Mouse (Mus musculus): ENCODE results near the gene St6galnac3.
"Not testable (repeated sequence)": the region's sequence is repeated elsewhere in the genome, so short reads cannot be mapped to it uniquely, and the experiment has no call there.

The St6galnac3 gene

DNA sequence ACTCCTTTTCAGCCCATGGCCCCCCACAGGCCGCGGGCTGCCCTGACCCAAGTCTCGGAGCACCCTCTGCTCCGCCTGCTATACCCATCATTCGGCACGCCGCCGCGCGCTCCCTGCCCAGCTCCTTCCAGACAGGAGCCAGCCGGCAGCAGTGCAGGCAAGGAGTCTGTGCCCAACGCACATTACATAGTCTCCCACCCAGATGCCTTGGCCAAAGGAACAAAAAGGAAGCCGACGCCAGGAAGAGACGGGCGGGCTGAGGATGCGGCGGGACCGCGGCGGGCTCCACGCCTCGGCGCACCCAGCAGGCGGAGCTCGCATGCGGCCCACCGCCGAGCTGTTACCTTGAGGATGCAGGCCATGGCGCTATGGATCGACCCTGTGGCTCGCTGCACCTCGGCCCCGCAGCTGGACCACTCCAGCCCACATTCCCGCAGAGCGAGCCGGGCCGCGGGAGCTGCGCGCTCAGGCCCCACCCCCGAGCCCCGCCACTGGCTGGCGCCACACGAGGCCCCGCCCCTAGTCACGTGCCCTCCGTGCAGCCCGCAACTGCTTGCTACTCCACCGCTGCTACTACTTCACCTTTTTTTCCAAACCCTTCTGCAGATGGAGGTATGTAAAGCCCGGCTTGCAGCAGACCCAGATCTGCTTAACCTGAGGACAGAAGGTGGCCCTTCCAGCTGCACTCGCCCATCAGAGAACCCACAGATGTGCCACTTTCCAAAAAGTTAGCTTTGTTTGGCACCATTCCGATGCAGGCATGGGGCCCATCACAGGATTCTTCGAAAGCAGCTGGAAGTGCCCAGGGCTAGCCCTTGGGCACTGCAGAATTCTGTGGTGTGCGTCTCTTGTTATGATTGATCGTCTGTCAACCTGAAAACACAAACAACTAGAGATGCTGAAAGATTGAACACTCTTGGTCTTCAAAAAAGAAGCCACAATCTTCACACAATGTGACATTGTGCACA is at the start of gene St6galnac3:
Gene St6galnac3 (minus strand): TSS at position 474 of the 968 bp plus-strand sequence.
- DNase-seq (ENCODE audit: low spot score in 2 of 2), result peak; percentile 90

GRCm38 (mm10) chr3:153774568-153774967 is 49.6 kb upstream of the St6galnac3 start:
- DNase-seq (ENCODE audit: low spot score in 2 of 2), result no peak

DNA sequence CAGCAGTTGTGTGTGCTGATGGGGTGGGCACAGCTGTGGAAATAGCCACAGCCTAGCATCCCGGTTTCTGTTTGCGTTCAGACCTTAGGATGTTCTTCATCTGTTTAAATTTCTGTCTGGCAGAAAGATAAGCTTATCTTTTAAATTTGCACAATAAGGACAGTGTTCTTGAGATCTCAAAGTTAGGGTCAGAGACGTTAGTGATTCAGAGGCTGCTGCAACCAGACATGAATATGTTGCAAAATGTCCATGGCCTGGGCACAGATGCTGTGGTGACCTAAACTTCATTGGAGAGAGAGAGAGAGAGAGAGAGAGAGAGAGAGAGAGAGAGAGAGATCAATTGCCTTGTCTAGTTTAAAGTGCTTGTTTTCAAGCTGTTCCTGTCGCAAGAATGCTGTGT is 46.5 kb upstream of the St6galnac3 start:
- DNase-seq (ENCODE audit: low spot score in 2 of 2), result no peak

DNA sequence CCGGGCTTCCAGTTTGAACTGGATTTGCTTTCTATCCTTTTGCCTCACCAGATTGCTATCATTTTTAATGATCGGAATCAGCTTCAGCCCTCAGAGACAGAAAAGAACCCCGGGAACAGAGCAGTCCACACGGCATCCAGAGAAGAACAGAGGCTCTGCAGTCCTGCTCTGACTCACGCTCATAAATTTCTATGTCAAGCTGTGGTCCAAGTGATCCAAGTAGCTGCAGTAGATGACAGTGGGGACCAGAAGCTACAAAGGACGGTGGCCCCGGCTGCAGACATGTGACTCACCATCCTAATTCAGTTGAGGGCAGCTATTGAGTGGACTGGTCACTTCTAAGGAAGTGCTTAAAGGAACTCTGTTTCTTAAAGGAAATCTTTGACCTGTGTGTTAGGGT is 45.6 kb upstream of the St6galnac3 start:
- no peak for DNase-seq (ENCODE audit: low spot score in 2 of 2)

- DNase-seq (ENCODE audit: low spot score in 2 of 2), result no peak
Measured at GRCm38 (mm10) chr3:153769220-153769619, 44.2 kb upstream of the St6galnac3 start.

DNA sequence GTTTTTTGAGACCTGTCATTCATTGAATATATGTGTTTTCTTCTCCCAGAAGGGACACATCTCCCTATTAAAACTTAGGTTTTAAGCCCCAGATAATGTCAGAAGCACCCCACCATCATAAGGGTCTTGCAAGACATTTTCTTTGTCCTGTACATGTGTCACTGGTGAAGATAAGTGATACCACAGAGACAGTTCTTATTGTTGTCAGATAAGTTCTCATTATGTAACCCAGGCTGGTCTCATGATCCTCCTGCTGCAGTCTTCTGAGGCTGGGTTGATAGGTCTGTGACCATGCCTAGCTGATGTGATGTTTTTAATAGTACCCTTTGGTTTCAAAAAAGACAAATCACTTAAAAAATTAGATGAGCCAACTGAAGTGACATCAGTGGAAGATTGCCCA is 40.2 kb upstream of the St6galnac3 start:
- no peak for DNase-seq (ENCODE audit: low spot score in 2 of 2)

DNA sequence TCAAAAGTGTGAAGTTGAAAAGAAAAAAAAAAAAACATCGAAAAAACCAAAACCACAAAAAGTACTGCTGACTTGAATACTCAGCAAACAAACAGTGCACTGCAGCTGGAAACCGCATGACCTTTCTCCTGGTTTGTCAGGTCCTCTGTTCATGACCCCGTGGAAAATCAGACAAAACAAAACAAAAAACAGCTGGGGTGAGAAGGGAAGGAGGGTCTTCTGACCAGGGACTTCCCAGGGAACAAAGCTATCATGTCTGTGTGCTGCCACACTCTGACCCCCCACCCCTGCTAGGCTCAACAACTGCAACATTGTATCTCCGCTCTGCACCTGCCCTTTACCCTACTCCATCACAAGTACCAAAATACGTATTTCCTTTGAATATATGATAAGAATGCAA is 39.8 kb upstream of the St6galnac3 start:
- no peak for DNase-seq (ENCODE audit: low spot score in 2 of 2)

GRCm38 (mm10) chr3:153761171-153761570 is 36.2 kb upstream of the St6galnac3 start:
- DNase-seq (ENCODE audit: low spot score in 2 of 2), result no peak

DNA sequence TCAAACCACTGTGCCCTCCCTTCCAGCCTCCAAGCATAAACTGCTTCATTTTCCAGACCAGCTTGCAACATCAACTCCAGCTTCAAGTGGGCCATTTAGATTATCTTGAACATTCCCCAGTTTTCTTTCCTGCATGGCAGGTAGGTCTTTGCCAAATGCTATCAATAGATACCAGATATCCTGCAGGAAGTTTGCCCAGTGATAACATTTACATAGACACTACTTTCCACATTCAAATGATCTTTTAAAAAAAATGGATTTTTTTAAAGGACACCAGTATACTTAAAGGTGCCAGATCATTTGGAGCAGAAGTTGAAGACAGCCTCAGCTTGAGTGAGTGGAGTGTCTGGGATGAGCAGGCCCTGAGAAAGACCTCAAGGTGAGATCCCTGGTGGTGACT is 34.3 kb upstream of the St6galnac3 start:
- DNase-seq (ENCODE audit: low spot score in 2 of 2), result no peak

DNA sequence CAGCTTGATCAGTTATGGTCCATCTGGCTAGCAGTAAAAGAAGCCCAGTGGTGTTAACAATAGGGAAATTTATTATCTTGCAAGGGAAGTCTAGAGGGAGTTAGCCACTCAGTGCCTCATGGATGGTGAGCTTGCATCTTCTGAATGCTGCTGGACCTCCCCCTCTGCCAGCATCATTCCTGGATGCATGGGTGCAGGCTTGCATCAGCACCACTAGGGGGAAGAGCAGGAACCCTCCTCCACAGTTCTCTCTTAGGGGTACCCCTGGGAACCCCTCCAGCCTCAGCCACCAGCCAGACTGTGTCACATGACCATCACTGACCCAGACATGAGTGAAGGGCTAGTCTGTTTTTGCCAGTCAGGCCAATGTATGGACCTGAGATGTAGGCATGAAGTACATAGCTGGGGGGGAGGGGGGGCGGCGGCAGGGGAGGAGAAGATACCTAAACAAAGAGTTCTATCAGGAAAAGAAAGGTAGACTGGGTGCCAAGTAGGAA is 31.6 kb upstream of the St6galnac3 start:
- DNase-seq (ENCODE audit: low spot score in 2 of 2), result no peak

DNA sequence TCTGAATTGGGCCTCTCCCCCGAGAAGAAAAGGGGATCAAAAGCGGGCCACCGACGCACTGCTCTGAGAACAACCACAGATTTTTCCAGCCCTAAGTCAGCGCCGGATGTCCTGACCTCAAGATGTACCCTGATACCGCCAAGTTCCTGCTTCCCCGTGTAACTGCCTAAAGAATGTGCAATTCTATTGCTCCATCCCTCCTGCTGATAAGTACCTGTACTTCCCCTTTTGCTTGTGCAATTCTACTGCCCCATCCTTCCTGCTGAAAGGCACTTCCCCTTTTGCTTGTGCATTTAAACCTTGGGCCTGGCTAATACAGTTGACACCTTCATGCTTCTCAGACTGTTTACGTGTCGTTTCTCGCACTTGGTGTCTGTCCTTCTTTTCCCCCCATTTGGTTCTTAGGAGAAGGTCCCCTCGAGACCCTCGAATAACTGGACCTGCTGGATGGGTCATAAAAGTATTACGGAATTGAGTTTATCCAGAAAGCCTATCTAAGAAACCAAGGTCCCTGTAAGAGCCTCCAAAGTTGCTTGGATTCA is 30.9 kb upstream of the St6galnac3 start:
- not testable (repeated sequence) for DNase-seq (ENCODE audit: low spot score in 2 of 2)

DNA sequence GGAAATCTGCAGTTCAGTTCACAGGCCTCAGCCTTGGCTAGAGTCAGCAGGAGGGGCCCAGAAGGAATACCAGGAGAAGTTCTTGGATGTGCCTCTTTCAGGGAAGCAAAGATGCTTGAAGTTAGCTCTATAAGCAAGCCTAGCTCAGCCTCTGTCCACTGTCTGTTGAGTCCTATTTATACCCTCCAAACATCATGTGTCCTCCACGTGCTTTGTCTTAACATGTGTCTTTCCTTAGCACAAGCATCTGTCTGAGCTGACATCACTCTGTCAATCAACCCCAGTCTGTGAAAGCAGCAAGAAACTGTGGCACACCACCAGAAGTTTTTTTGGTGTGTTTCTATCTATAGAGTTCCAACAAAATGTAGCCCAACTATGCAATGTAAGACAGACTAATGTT is 26.5 kb upstream of the St6galnac3 start:
- DNase-seq (ENCODE audit: low spot score in 2 of 2), result no peak

- DNase-seq (ENCODE audit: low spot score in 2 of 2), result no peak
Measured at GRCm38 (mm10) chr3:153749359-153749758, 24.4 kb upstream of the St6galnac3 start.

GRCm38 (mm10) chr3:153748293-153748692 is 23.3 kb upstream of the St6galnac3 start:
- no peak for DNase-seq (ENCODE audit: low spot score in 2 of 2)

- DNase-seq (ENCODE audit: low spot score in 2 of 2), result no peak
Measured at GRCm38 (mm10) chr3:153745099-153745498, 20.1 kb upstream of the St6galnac3 start.

DNA sequence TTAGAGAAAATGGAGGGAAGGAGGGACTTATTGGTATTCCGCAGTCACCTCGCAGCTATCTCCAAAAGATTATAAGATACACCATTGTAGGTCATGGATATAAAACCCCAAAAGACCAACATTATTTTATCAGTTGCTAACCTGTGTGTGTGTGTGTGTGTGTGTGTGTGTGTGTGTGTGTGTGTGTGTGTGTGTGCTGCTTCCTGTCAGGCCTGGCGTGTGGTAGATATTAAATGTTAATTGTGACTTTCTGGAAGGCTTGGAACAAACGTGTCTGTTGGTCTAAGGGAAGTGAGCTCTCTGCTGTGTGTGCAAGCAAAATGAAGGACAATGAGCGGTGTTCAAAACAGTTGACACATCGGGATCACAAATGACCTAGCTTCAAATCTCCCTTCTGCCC is 19.5 kb upstream of the St6galnac3 start:
- no peak for DNase-seq (ENCODE audit: low spot score in 2 of 2)

DNA sequence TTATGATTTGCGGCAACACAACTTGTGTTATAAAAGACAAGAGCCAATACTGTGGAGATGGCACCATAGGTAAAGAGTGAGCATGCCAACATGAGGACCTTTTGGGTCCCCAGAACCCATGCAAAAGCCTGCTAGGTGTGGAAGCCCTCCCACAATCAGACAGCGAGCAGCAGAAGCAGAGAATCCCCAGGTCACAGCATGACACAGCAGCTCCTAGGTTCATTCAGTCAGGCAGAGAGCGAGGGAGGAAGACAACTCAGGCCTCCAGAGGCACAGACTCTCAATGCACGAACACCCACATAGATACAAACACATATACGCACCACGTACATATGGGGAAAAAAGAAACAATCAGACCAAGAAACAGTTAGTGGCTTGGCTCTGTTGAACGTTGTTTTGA is 16.8 kb upstream of the St6galnac3 start:
- no peak for DNase-seq (ENCODE audit: low spot score in 2 of 2)

DNA sequence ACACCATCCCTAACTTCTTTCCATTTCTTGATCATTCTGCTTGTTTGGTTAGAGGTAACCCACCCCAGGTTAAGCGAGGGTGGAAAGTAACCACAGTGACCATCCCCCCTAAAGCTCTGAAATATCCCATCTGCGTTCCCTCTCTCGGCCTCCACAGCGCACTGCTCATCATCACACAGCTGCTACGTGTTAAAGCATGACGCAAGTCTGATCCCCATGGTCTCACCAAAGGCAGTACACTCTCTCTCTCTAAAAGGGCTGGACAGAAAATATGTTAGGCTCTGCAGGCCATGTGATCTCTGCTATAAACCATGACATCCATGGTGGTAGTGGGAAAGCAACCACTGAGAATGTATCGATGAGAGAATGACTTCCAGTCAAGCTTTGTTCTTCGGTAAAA is 14.4 kb upstream of the St6galnac3 start:
- DNase-seq (ENCODE audit: low spot score in 2 of 2), result no peak

- no peak for DNase-seq (ENCODE audit: low spot score in 2 of 2)
Measured at GRCm38 (mm10) chr3:153738421-153738820, 13.4 kb upstream of the St6galnac3 start.

DNA sequence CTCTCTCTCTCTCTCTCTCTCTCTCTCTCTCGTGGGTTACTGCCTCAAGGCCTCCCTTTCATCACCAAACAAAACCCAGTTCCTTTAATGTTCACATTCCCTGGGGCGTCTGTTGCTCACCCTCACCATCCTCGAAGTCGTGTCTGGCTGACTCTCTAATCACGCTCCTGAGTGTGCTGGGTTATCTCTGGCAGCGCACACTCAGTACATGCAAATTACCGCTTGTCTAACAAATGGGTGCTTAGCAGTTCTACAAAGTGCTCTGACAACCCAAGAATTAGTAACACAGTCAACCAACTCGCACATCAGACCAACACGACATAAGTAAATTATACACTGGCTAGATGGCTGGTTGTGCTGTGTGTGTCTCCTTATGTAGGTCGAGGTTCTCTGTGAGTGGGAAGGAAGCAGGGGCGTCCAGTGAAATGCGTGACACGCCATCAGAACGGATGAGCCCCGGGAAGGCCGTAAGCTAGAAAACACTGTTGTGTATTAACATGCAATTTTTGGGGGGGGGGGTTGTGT is 11.8 kb upstream of the St6galnac3 start:
- no peak for DNase-seq (ENCODE audit: low spot score in 2 of 2)

- DNase-seq (ENCODE audit: low spot score in 2 of 2), result no peak
Measured at GRCm38 (mm10) chr3:153735796-153736549, 11.0 kb upstream of the St6galnac3 start.

GRCm38 (mm10) chr3:153734741-153735140 is 9.8 kb upstream of the St6galnac3 start:
- DNase-seq (ENCODE audit: low spot score in 2 of 2), result no peak

Measured in right cerebral cortex, postnatal 10 days (tissue).